In genomic region chr11:82177711-82178110, GRCm38 (mm10) we compare ENCODE assay signal across 8 mouse cellular contexts.
DNase-seq lines count a peak whose midpoint lies in the region; ATAC-seq and TF ChIP-seq lines count a peak whose summit lies in the region.

No protein-coding gene starts in this region.

- H3K36me3 ChIP-seq in forebrain, embryonic 14.5 days (ENCODE audit: control insufficient read depth, insufficient read depth, low read length): no peaks in the 10 kb centered on the region

- no peaks in the 10 kb centered on the region for H3K9me3 ChIP-seq in forebrain, embryonic 14.5 days (replicated peaks; ENCODE audit: control insufficient read depth, low read length)

- WGBS in forebrain, embryonic 14.5 days: 34% methylated on average over 5 of the region's 5 CpGs

- TF ChIP-seq CTCF in layer of hippocampus, adult 2 months (conservative IDR thresholded peaks at IDR 0.05): peak; percentile 80

- no peak overlapping the region for H3K4me2 ChIP-seq in forebrain, embryonic 14.5 days (ENCODE audit: low read length)

- H3K27ac ChIP-seq in forebrain, embryonic 14.5 days (ENCODE audit: low read depth, low read length): no peak overlapping the region
- no peak overlapping the region for H3K27ac ChIP-seq in layer of hippocampus, adult 2 months

- H3K4me1 ChIP-seq in forebrain, embryonic 14.5 days (ENCODE audit: control insufficient read depth, insufficient read depth, low read length): no peaks in the 10 kb centered on the region; the same call in 1 of the 2 replicates

- intact Hi-C loops in gastrocnemius, postnatal 14 days (cut with DNase I; ENCODE audit: low total_unique reads): loop anchor here (2.0 to 5.0 kb wide), 3 partner anchors 130 to 195 kb away; partner anchors contain the start of gene Ccl7

- H3K4me3 ChIP-seq in forebrain, embryonic 14.5 days (ENCODE audit: low read depth, low read length): no peak overlapping the region
- H3K4me3 ChIP-seq in layer of hippocampus, adult 2 months: no peak overlapping the region

- no peak overlapping the region for H3K9ac ChIP-seq in forebrain, embryonic 14.5 days (ENCODE audit: low read length)

- H3K27me3 ChIP-seq in forebrain, embryonic 14.5 days (replicated peaks; ENCODE audit: control insufficient read depth, insufficient read depth, low read length): no peaks in the 10 kb centered on the region

- peak; percentile 23 for DNase-seq in gastrocnemius, postnatal 14 days
- DNase-seq in gastrocnemius, postnatal 25 days: no peak
- peak; percentile 22 to 32 for DNase-seq in B cell, adult 2 months
- peak; percentile 70 for DNase-seq in adrenal gland, postnatal 14 days
- DNase-seq in forebrain, embryonic 14.5 days (ENCODE audit: low spot score): peak; percentile 89
- DNase-seq in layer of hippocampus, adult 2 months (ENCODE audit: low spot score in 2 of 2): peak; percentile 63 to 73
- peak; percentile 80 for DNase-seq in mesoderm, embryonic 11.5 days (ENCODE audit: low read depth, low spot score)
- peak; percentile 54 for DNase-seq in testis, postnatal 10 days (ENCODE audit: low spot score)

- peak; percentile 73 for ATAC-seq in forebrain, embryonic 14.5 days
